Mouse (Mus musculus) forebrain, embryonic 15.5 days (tissue): ENCODE measurements around the gene Tbc1d10c. TPM values are rescaled to one million over a fixed set of nuclear protein-coding genes. Genes with fewer than 3 reads are reported as not detected.

Experiments used
- ATAC-seq: fragments of 200-750 bp; cut with Nextera tagmentation; replicated peaks from 2 replicates; pipeline ENCODE4 v1.8.0; 2017; ENCODE audit warnings: mild to moderate bottlenecking, moderate TSS enrichment, moderate library complexity
- H3K27ac ChIP-seq: fragments of 300-500 bp; sonication (generic); replicated peaks from 2 replicates; pipeline ENCODE4 v1.5.1; 2015; ENCODE audit warnings: mild to moderate bottlenecking, inconsistent platforms
- H3K27me3 ChIP-seq: fragments of 300-500 bp; sonication (generic); 2 replicates; pipeline ENCODE4 v1.6.1; 2015; ENCODE audit warnings: inconsistent platforms
- H3K36me3 ChIP-seq: fragments of 300-500 bp; sonication (generic); 2 replicates; pipeline ENCODE4 v1.6.1; 2015; ENCODE audit warnings: mild to moderate bottlenecking, inconsistent platforms
- H3K4me1 ChIP-seq: fragments of 300-500 bp; sonication (generic); 2 replicates; pipeline ENCODE4 v1.6.1; 2015; ENCODE audit warnings: inconsistent platforms
- H3K4me2 ChIP-seq: fragments of 300-500 bp; sonication (generic); replicated peaks from 2 replicates; pipeline ENCODE4 v1.6.1; 2015; ENCODE audit warnings: mild to moderate bottlenecking, inconsistent platforms
- H3K4me3 ChIP-seq: fragments of 300-500 bp; sonication (generic); 2 replicates; pipeline ENCODE4 v1.5.1; 2015; ENCODE audit warnings: mild to moderate bottlenecking, inconsistent platforms
- H3K9ac ChIP-seq: fragments of 300-500 bp; sonication (generic); replicated peaks from 2 replicates; pipeline ENCODE4 v1.6.1; 2015; ENCODE audit warnings: mild to moderate bottlenecking, inconsistent platforms
- H3K9me3 ChIP-seq: fragments of 300-500 bp; sonication (generic); 2 replicates; pipeline ENCODE4 v1.6.1; 2016; ENCODE audit warnings: inconsistent platforms
- WGBS: fragments of 180-500 bp; shearing (Covaris S2); methylation state at CpG from one replicate; pipeline ENCODE4 v1.1.7; 2015; ENCODE audit warnings: mixed read lengths; 5-methylcytosine and 5-hydroxymethylcytosine counted together
- polyA plus RNA-seq: library from polyadenylated mRNA; unstranded; fragments of >200 nt; fragmentation: Nextera tagmentation; extraction: Ambion mirVana; gene quantifications from 2 replicates; pipeline ENCODE4 v1.2.1, GENCODE M21; 2015

Gene Tbc1d10c
- polyA plus RNA-seq, 1 experiment from 2014 or later = 0.70 TPM

DNA sequence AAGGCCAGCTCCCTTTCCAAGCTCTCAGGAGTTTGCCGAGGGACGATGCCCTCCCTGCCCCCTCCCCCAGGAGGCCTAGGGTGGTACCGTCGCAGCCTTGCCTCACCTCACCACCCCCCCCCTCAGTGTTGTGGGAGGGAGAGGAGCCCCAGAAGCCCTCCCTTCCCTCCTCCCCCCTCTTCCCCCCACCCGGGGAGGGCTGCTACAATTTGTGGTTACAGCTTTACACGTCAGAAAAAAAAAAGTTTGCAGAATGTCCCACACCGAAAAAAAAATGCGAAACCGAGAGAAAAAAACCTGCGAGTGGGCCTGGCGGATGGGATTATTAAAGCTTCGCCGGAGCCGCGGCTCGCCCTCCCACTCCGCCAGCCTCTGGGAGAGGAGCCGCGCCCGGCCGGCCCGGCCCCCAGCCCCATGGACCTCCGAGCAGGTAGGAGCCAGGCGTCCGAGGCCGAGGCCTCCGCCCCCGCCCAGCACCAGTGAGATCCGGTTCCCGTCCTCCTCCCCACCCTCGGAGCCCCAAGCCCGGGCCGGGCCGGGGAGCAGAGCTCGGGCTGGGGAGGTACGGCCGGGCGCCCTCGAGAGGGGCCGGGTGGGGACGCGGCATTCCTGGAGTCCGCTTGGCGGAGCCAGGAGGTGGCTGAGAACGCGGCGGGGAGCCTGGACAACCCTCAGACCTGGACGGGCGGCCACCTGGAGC, 23.1 kb upstream of the Tbc1d10c start, which contains the start of the genes Clcf1 and AC109138.7:
Gene Clcf1, plus strand, starts transcription at position 168 of the 700 bp plus-strand sequence.
Gene AC109138.7, plus strand, starts transcription at position 287 of the 700 bp plus-strand sequence.
- Histone ChIP-seq H3K36me3 (no peaks in the 10 kb centered on the region), H3K27me3 (peaks cover 54% of the 10 kb centered on the region), H3K9ac (peak within 1 kb of the TSS; percentile 55), H3K4me3 (peak within 1 kb of the TSS; percentile 52), H3K27ac (no peak within 1 kb of the TSS), H3K4me2 (peak within 1 kb of the TSS; percentile 99), H3K9me3 (no peaks in the 10 kb centered on the region), H3K4me1 (peaks cover 32% of the 10 kb centered on the region)
- ATAC-seq = peak; percentile 57
- WGBS = 1% methylated on average over 43 of the region's 49 CpGs

DNA sequence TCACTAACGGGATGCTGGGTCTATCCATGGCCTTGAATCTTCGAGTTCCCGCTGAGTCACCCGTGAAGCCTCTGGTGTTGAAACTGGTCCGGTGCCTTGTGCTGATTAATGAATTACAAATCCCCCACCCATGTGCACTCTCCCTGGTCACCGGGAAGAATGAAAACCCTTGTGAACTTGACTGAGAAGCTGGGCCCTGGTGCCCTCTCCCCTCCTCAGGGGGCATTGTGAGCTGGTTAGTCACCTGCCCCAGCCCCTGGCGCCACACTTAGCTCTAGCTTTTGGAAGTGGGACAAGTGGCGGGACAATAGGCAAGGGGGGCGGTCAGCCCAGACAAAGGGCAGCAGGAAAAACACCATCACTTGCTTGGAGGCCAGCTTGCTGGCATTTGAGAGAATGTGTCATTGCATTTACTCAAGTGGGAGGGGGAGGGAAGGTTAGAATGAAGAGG, 22.5 kb upstream of the Tbc1d10c start:
- Histone ChIP-seq H3K4me1 (peaks cover 32% of the 10 kb centered on the region), H3K9ac (no peak overlapping the region), H3K4me2 (no peak overlapping the region; the same call in 1 of the 2 replicates), H3K9me3 (no peaks in the 10 kb centered on the region), H3K36me3 (no peaks in the 10 kb centered on the region), H3K27ac (no peak overlapping the region), H3K27me3 (peaks cover 54% of the 10 kb centered on the region), H3K4me3 (peak overlapping the region; percentile 52; the same call in 1 of the 2 replicates)
- no peak for ATAC-seq
- WGBS = 6% methylated on average over 9 of the region's 9 CpGs

DNA sequence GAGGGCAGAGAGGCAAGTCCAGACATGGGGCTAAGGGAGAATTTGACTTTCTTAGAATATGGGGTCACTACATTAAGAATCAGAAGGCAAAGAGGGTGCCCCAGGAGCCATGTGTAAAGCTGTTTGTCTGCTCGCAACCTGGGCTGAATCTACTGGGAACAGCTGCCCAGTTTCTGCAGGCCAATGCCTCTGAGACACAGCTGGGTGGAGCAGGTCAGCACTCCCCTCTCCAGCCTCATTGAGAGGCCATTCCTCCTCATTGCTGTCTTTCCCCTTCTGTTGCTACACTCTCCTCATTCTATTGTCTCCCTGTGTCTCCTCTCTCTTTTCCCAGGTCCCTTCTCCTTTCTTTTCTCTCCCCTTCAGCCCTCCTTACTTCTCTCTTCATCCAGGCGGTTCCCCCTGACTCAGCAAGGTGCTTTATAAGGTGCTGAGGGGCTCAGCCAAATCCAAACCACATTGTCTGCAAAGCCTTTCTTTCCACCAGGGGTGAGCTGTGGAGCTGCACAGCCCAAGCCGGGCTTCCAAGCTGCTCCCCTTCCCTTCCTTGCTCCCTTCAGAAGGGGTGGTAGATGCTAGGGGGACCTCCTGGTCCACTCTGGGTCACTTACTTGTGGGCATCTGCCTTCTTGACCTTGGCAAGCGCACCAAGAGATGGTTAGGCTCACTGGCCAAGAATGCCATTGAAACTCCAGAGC, 21.0 kb upstream of the Tbc1d10c start:
- H3K9ac ChIP-seq = no peak overlapping the region
- WGBS = 23% methylated on average over 4 of the region's 4 CpGs
- ATAC-seq = no peak
- H3K4me1 ChIP-seq = peaks cover 30% of the 10 kb centered on the region
- peaks cover 49% of the 10 kb centered on the region for H3K27me3 ChIP-seq
- H3K27ac ChIP-seq = no peak overlapping the region
- no peaks in the 10 kb centered on the region for H3K9me3 ChIP-seq
- no peaks in the 10 kb centered on the region for H3K36me3 ChIP-seq
- no peak overlapping the region for H3K4me2 ChIP-seq
- H3K4me3 ChIP-seq = no peak overlapping the region

DNA sequence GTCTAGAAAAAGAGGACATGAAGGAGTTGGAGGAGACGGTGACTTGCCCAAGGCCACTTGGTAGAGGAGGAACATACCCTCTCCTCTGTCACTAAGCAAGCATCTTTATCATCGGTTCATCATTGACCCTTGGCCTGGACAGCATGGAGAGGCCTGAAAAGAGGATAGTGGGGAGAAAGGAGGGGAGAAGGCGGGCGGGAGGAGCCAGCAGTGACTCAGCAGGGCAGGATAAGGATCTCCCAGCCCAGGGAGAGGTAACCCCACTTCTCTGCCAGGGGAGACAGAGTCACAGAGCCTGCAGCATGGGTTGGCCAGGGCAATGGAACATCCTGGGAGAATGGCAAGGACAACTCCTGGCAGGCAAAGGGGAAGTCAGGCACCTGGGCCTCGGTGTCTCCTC, 17.5 kb upstream of the Tbc1d10c start:
- H3K4me3 ChIP-seq = no peak overlapping the region
- ATAC-seq = no peak
- H3K27ac ChIP-seq = no peak overlapping the region
- H3K9me3 ChIP-seq = no peaks in the 10 kb centered on the region
- no peaks in the 10 kb centered on the region for H3K36me3 ChIP-seq
- peaks cover 5% of the 10 kb centered on the region for H3K4me1 ChIP-seq
- no peak overlapping the region for H3K9ac ChIP-seq
- H3K4me2 ChIP-seq = no peak overlapping the region
- H3K27me3 ChIP-seq = peaks cover 18% of the 10 kb centered on the region
- 71% methylated on average over 5 of the region's 5 CpGs for WGBS

DNA sequence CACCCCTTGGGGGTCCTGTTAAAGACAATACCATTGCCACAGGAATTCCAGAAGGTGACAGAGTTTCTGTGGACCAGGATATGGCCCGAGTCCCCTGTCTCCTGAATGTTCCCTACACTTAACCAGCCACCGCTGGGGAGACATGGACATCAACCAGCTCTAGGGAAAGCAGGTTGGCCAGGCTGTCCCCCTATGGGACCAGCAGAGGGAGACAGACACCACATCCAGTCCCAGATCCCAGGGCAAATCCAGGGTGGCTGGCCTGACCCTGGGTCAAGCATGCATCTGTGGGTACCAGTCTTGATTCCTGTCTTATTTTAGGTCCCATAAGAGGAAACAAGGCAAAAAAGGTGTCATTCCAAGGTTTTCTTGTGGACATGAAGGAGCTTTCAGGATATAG, 15.9 kb upstream of the Tbc1d10c start:
- Histone ChIP-seq H3K27me3 (peaks cover 8% of the 10 kb centered on the region), H3K36me3 (no peaks in the 10 kb centered on the region), H3K9me3 (no peaks in the 10 kb centered on the region), H3K4me2 (no peak overlapping the region), H3K4me3 (no peak overlapping the region), H3K9ac (no peak overlapping the region), H3K27ac (no peak overlapping the region), H3K4me1 (peaks cover 5% of the 10 kb centered on the region)
- 2% methylated on average over 2 of the region's 2 CpGs for WGBS
- peak; percentile 32; the same call in 1 of the 2 replicates for ATAC-seq

DNA sequence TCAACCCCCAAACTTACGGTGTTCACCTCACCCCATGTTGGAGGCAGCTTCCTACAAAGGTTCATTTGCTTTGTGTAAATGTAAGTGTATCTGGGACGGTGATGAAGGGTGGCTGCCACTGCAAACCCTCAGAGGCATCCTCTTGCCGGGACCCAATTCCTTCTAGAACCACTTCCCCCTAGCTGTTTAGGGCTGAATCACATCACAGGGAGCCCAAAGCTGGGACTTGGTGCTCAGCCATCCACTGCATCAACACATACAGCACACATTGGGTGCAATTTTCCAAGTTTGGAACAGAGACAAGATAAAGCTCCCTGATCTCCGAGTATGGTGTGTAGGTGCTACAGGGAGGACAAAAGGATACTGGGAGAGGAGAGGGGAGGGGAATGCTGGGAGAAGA, 13.8 kb upstream of the Tbc1d10c start:
- no peaks in the 10 kb centered on the region; the same call in 1 of the 2 replicates for H3K27me3 ChIP-seq
- no peak overlapping the region for H3K27ac ChIP-seq
- no peak overlapping the region for H3K4me2 ChIP-seq
- no peaks in the 10 kb centered on the region for H3K36me3 ChIP-seq
- WGBS = 68% methylated on average over 3 of the region's 4 CpGs
- H3K9me3 ChIP-seq = no peaks in the 10 kb centered on the region
- H3K4me3 ChIP-seq = no peak overlapping the region
- ATAC-seq = no peak
- H3K4me1 ChIP-seq = peaks cover 21% of the 10 kb centered on the region
- no peak overlapping the region for H3K9ac ChIP-seq

DNA sequence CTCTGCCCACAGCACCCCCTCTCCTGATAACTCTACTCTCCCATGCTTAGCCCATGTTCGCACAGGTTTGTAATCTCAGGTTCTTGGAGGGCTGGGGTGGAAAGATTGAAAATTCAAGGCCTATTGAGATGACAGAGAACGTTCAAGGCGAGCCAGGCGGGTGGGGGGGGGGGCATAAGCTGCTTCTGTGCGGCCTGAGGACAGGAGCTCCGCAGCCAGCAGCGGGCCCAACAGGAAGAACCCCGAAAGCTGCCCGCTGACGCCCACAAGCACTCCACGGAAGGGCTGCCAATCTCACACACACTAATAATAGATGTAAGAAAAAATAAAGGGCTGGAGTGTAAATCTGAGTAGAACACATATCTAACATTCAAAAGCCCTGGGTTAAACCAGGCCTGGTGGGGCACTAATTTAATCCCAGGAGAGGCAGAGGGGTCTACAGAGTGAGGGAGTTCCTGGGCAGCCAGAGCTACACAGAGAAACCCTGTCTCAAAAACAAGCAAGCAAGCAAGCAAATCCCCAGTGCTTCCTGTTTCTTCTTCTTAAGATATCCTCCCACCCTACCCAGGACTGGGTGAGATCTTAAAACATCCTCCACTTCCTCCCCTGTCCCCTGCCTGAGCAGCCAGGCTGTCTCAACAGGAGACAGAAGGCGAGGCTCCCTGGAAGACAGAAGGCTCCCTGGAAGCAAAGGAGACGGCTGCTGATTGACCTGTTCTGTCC, 12.7 kb upstream of the Tbc1d10c start:
- no peak overlapping the region for H3K4me3 ChIP-seq
- no peak for ATAC-seq
- H3K36me3 ChIP-seq = 0 out of 2 replicates have a peak, but pooled peaks cover 3% of the 10 kb centered on the region
- H3K27me3 ChIP-seq = no peaks in the 10 kb centered on the region; the same call in 1 of the 2 replicates
- no peak overlapping the region for H3K27ac ChIP-seq
- 62% methylated on average over 13 of the region's 13 CpGs for WGBS
- H3K9me3 ChIP-seq = no peaks in the 10 kb centered on the region
- H3K9ac ChIP-seq = no peak overlapping the region
- H3K4me1 ChIP-seq = peaks cover 21% of the 10 kb centered on the region
- H3K4me2 ChIP-seq = no peak overlapping the region

DNA sequence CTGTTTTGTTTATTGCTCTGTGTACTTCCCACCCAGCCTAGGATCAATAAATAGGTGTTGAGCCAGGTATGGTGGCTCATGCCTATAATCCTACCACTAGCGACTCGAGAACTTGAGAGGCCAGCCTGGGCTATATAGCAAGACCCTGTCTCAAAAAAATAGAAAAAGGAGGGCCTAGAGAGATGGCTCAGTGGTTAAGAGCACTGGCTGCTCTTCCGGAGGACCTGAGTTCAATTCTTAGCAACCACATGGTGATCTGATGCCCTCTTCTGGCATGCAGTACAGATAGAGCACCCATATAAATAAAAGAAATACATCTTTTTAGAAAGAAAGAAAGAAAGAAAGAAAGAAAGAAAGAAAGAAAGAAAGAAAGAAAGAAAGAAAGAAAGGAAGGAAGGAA, 12.1 kb upstream of the Tbc1d10c start:
- Histone ChIP-seq H3K27me3 (no peaks in the 10 kb centered on the region; the same call in 1 of the 2 replicates), H3K36me3 (0 out of 2 replicates have a peak, but pooled peaks cover 3% of the 10 kb centered on the region), H3K4me1 (peaks cover 21% of the 10 kb centered on the region), H3K4me2 (no peak overlapping the region), H3K27ac (no peak overlapping the region), H3K9ac (no peak overlapping the region), H3K9me3 (no peaks in the 10 kb centered on the region), H3K4me3 (no peak overlapping the region)
- WGBS = 68% methylated on average over 3 of the region's 3 CpGs
- no peak for ATAC-seq

DNA sequence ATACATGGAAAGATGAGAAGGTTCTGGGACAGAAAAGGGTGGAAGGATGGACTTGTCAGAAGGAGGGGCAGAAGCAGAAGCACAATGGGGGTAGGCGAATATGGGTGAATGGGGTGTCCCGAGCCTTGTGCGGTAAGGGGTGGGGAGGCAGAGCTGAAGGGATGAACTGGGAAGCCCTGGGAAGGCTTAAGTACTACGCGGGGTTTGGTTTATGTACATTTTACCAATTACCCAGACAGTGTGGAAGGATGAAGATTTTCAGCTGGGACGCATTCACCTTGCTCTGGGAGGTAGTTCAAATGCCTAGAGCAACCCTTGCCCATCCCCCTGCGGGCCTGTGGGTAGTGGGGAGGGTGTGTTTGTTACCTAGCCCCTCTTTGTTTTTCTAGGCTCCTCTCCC, 11.1 kb upstream of the Tbc1d10c start:
- Histone ChIP-seq H3K9ac (peak overlapping the region; percentile 73), H3K4me3 (peak overlapping the region; percentile 60), H3K27me3 (no peaks in the 10 kb centered on the region; the same call in 1 of the 2 replicates), H3K4me2 (peak overlapping the region; percentile 97), H3K4me1 (peaks cover 21% of the 10 kb centered on the region), H3K9me3 (no peaks in the 10 kb centered on the region), H3K36me3 (peaks cover 4% of the 10 kb centered on the region; the same call in 1 of the 2 replicates), H3K27ac (no peak overlapping the region)
- no peak for ATAC-seq
- WGBS = 27% methylated on average over 7 of the region's 7 CpGs

DNA sequence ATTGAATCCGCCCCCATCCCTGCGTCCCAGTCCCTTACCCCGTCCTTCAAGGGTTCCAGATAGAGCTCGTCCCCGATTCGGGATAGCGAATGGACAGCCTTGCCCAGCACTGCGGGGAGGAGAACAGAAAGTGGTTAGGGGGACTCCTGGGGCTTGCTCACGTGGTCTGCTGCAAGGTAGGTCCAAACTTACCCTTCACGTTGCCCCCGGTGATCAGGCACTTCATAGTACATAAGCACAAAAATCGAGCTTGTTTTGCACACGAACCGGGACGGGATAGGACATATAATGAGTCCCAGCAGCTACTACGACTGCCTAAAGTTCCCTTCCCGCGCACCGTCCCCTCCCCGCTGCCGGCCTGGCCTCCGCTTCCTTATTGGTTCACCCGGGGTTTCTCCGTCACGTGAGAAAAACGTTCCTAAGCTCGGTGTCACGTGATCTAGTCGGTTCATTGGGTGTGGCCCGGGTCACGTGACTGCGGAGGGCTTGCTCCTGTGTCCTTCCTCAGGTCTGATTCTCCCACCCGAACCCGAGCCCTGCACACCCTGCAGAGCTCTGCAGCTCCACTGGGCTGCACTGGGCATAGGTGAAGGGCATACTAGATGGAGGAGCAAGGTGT, 10.3 kb upstream of the Tbc1d10c start, which contains the start of gene Rad9a:
Gene Rad9a, minus strand, starts transcription at position 372 of the 619 bp plus-strand sequence.
- Histone ChIP-seq H3K27me3 (no peaks in the 10 kb centered on the region; the same call in 1 of the 2 replicates), H3K4me1 (peaks cover 21% of the 10 kb centered on the region), H3K36me3 (peaks cover 11% of the 10 kb centered on the region; the same call in 1 of the 2 replicates), H3K9ac (peak within 1 kb of the TSS; percentile 73), H3K9me3 (no peaks in the 10 kb centered on the region), H3K4me3 (peak within 1 kb of the TSS; percentile 60), H3K27ac (peak within 1 kb of the TSS; percentile 59; the same call in 1 of the 2 replicates), H3K4me2 (peak within 1 kb of the TSS; percentile 97)
- under 1% methylated on average over 34 of the region's 34 CpGs for WGBS
- ATAC-seq = peak; percentile 85

DNA sequence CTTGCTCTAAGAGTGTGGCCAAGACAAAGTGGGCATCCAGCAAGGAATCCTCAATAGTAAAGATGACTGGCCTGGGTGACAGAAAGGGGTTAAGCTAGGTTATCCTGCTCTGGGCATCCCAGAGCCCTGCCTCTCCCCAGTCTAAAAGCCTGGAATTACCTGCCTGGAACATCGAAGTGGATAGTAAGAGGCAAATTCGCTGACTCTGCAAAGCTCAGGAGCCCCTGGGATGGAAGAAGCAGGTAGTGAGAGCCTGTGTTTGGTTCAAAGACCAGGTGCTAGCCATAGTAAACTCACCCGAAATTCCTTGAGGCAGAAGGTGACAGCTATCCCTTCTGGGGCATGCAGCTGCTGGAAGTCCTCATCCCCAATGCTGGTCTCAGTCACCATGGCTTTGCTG, 6.1 kb upstream of the Tbc1d10c start:
- H3K36me3 ChIP-seq = peaks cover 44% of the 10 kb centered on the region
- no peak overlapping the region for H3K27ac ChIP-seq
- WGBS = 65% methylated on average over 3 of the region's 3 CpGs
- no peak overlapping the region for H3K4me3 ChIP-seq
- ATAC-seq = no peak
- H3K4me2 ChIP-seq = no peak overlapping the region
- no peaks in the 10 kb centered on the region for H3K27me3 ChIP-seq
- H3K9me3 ChIP-seq = no peaks in the 10 kb centered on the region
- peaks cover 53% of the 10 kb centered on the region for H3K4me1 ChIP-seq
- no peak overlapping the region for H3K9ac ChIP-seq
